Mouse (Mus musculus): ENCODE measurements around the gene Arhgef16.

GRCm38 (mm10) chr4:154283671-154284070 is 17.8 kb downstream of the Arhgef16 start:
- TF ChIP-seq CTCF (IDR thresholded peaks at IDR 0.05; ENCODE audit: low read depth) (no peak), EP300 (optimal IDR thresholded peaks at IDR 0.05) (no peak)

Measured in stomach, postnatal 0 days (tissue).